ENCODE assay signal across 1 mouse cellular context in genomic region chr2:30078349-30078712, GRCm38 (mm10).
TF ChIP-seq lines count a peak whose summit lies in the region.

No protein-coding gene starts in this region.

TF ChIP-seq in MEL, 35 proteins besides CTCF, POLR2A, EP300 and RAD21:
- TF ChIP-seq MYB (IDR thresholded peaks at IDR 0.05; ENCODE audit: low read depth, low read length) (no peak), JUND (IDR thresholded peaks at IDR 0.05; ENCODE audit: low read depth, low read length) (no peak), USF2 (IDR thresholded peaks at IDR 0.05; ENCODE audit: borderline replicate concordance in 1 of 2, insufficient read depth in 1 of 2, low read depth in 1 of 2, low read length in 2 of 2) (no peak), NELFE (IDR thresholded peaks at IDR 0.05; ENCODE audit: low read depth, low read length) (no peak), ETS1 (IDR thresholded peaks at IDR 0.05; ENCODE audit: low read depth, low read length) (no peak)
